Mouse (Mus musculus) heart, adult 2 months (tissue): ENCODE measurements around the gene Cul9. TPM values are rescaled to one million over a fixed set of nuclear protein-coding genes. Genes with fewer than 3 reads are reported as not detected.

Experiments used
- DNase-seq, 2 experiments: peaks; one replicate each; pipeline ENCODE4 v3.0.0; 2021
- H3K27ac ChIP-seq: fragments of 200-600 bp; 2 replicates; pipeline ENCODE4 v1.8.1; 2022
- H3K27me3 ChIP-seq: fragments of 200-500 bp; 2 replicates; pipeline ENCODE4 v1.6.1; 2012; ENCODE audit warnings: mild to moderate bottlenecking, low read length, inconsistent platforms, mixed read lengths; ENCODE audit not compliant: control insufficient read depth, insufficient read depth
- H3K36me3 ChIP-seq: fragments of 200-500 bp; 2 replicates; pipeline ENCODE4 v1.6.1; 2012; ENCODE audit warnings: low read length, inconsistent platforms; ENCODE audit not compliant: control insufficient read depth, insufficient read depth
- H3K4me1 ChIP-seq: fragments of 200-500 bp; 2 replicates; pipeline ENCODE4 v1.6.1; 2011; ENCODE audit warnings: low read length; ENCODE audit not compliant: control insufficient read depth, insufficient read depth
- H3K4me3 ChIP-seq: fragments of 200-600 bp; 2 replicates; pipeline ENCODE4 v1.8.1; 2022
- H3K79me2 ChIP-seq: fragments of 200-500 bp; replicated peaks from 2 replicates; pipeline ENCODE4 v1.6.1; 2012; ENCODE audit warnings: mild to moderate bottlenecking, inconsistent platforms, low read length, moderate library complexity, mixed read lengths; ENCODE audit not compliant: control insufficient read depth, insufficient read depth
- H3K9ac ChIP-seq: fragments of 200-500 bp; 2 replicates; pipeline ENCODE4 v1.6.1; 2012; ENCODE audit warnings: low read depth, mild to moderate bottlenecking, control low read depth, inconsistent platforms, low read length, mixed read lengths
- CTCF ChIP-seq: fragments of 200-600 bp; IDR thresholded peaks from 2 replicates; pipeline ENCODE4 v1.8.1; 2022; ENCODE audit warnings: antibody characterized with exemption, mild to moderate bottlenecking, moderate library complexity
- EP300 ChIP-seq: fragments of 200-500 bp; IDR thresholded peaks from 2 replicates; pipeline ENCODE4 v1.6.1; 2011; ENCODE audit warnings: low read depth, low read length, control low read depth; ENCODE audit not compliant: insufficient read depth
- POLR2A ChIP-seq: fragments of 200-500 bp; IDR thresholded peaks from 2 replicates; pipeline ENCODE4 v1.6.1; 2011; ENCODE audit warnings: mild to moderate bottlenecking, low read depth, low read length, control low read depth; ENCODE audit not compliant: insufficient read depth
- whole genome bisulfite sequencing: fragments of 180-500 bp; shearing (Covaris S2); methylation state at CpG from one replicate; pipeline ENCODE4 v1.1.7; 2018; 5-methylcytosine and 5-hydroxymethylcytosine counted together
- intact Hi-C: fragments of 180-260 bp; cut with DNase I; formaldehyde crosslinking; loops from one replicate; pipeline ENCODE4 v1.15.1; 2025
- microRNA-seq, 2 experiments: library from miRNA; unstranded; fragments of <30 nt; microRNA quantifications; one replicate each; pipeline ENCODE4 v1.2.0; 2021
- polyA plus RNA-seq: library from polyadenylated mRNA; depleted of rRNA; stranded (reverse); fragments of >200 nt; gene quantifications from 2 replicates; pipeline ENCODE4 v1.2.3, GENCODE M21; 2012; rRNA removed
- total RNA-seq, 2 experiments: library from RNA; stranded (reverse); gene quantifications; 2 replicates each; pipeline ENCODE4 v1.2.3; 2021

Cul9 gene
- total and polyA plus RNA-seq, 3 experiments = 20.1 to 21.9 (median 21.6) TPM

DNA sequence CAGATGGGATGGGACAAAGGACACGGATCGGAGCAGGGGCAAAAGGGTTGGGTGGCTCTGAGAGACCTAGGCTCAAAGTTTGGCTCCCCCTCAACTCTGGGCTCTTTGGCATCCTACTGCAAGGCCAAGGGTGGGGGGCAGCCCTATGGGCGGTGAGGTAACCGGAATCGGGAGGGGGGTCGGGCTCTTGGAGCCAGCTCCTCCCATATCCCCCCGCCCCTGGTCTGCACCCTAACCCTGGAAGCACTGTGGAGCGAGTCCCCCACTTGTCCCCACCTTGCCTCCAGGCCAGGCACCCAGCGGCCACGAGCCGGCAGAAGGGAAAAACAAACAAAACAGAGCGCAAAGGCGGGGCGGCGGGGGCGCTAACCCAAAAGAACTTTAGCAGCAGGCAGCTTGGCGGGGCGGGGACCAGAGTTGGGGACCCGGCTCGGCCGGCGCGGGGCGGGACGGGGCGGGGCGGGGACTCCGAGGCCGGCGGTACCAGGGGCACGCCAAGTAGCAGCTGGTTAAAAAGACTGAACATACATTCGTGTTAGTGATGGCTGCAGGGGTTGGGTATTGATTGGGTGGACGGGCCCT, 91.0 kb downstream of the Cul9 start:
- TF ChIP-seq POLR2A (no peak), CTCF (no peak), EP300 (no peak)
- H3K4me1 ChIP-seq = peaks cover 1% of the 10 kb centered on the region; the same call in 1 of the 2 replicates
- no peaks in the 10 kb centered on the region for H3K79me2 ChIP-seq
- no peak overlapping the region for H3K27ac ChIP-seq
- H3K36me3 ChIP-seq = no peaks in the 10 kb centered on the region
- H3K27me3 ChIP-seq = peaks cover 9% of the 10 kb centered on the region
- intact Hi-C loops = no loop called here
- H3K9ac ChIP-seq = peak overlapping the region; percentile 43
- WGBS = 3% methylated on average over 33 of the region's 33 CpGs
- H3K4me3 ChIP-seq = peak overlapping the region; percentile 32; the same call in 1 of the 2 replicates
- no peak for DNase-seq

DNA sequence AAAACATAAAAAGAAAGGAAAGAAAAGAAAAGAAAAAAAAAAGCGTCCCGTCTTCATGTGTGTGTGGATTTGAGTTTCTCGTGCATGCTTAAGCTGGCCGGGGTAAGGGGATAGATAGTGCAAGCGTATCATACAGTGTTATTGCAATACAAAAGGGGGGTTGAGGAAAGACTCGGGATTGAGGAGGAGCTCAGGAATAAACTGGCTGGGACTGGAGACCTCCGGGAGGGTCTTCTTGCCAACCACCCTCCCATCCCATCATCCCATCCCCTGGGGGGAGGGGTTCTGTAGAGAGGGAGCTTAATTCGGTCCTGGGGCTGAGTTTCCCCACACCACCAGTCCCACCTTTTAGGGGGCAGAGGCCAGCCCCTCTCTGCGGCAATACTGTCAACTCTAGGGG, 91.6 kb downstream of the Cul9 start:
- H3K4me1 ChIP-seq = peaks cover 1% of the 10 kb centered on the region; the same call in 1 of the 2 replicates
- H3K9ac ChIP-seq = no peak overlapping the region
- no peak overlapping the region for H3K4me3 ChIP-seq
- no peaks in the 10 kb centered on the region for H3K79me2 ChIP-seq
- no peak overlapping the region for H3K27ac ChIP-seq
- peaks cover 9% of the 10 kb centered on the region for H3K27me3 ChIP-seq
- no peaks in the 10 kb centered on the region for H3K36me3 ChIP-seq
- no peak for TF ChIP-seq CTCF
- TF ChIP-seq POLR2A = no peak
- no peak for TF ChIP-seq EP300
- no peak for DNase-seq
- 12% methylated on average over 9 of the region's 9 CpGs for WGBS
- intact Hi-C loops = no loop called here

- 10% methylated on average over 26 of the region's 26 CpGs for WGBS
- DNase-seq = no peak
- Histone ChIP-seq H3K4me3 (no peak overlapping the region), H3K27me3 (peaks cover 9% of the 10 kb centered on the region), H3K27ac (no peak overlapping the region), H3K9ac (no peak overlapping the region), H3K36me3 (no peaks in the 10 kb centered on the region), H3K79me2 (no peaks in the 10 kb centered on the region), H3K4me1 (peaks cover 1% of the 10 kb centered on the region; the same call in 1 of the 2 replicates)
- intact Hi-C loops = no loop called here
- TF ChIP-seq CTCF = peak; percentile 9; the same call in 1 of the 2 replicates
- TF ChIP-seq POLR2A = no peak
Measured at GRCm38 (mm10) chr17:46453970-46454411, 92.2 kb downstream of the Cul9 start.

DNA sequence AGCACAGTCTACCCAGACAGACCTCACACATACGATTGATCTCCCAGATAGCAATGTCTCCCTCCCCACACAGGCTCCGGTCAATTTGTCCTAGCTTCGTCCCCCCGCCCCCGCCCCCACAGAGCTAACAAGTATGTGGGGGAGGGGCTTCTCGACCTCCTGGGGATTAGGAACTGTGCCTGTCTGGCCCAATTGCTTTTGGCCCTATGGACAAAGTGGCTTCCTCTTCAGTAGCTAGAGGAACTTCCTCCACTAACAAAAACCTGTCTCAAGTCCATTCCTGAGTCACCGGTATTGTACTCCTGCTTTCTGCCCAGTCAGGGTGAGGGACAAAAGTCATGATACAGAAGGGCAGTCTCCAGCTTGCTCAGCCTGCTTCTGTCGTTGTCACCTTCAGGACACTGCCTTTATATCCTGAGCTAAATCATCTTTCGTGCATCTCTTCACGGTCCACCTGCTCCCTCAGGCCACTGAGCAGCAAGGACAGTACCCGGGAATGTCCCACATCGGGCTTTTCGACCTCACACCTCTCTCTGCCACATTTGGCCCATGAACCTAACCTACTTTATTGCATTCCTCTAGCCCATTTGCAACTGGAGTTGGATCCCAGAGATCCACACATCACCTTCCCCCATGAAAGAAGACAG, 92.8 kb downstream of the Cul9 start:
- Histone ChIP-seq H3K79me2 (no peaks in the 10 kb centered on the region), H3K36me3 (no peaks in the 10 kb centered on the region), H3K4me1 (peaks cover 1% of the 10 kb centered on the region; the same call in 1 of the 2 replicates), H3K4me3 (no peak overlapping the region), H3K27me3 (peaks cover 9% of the 10 kb centered on the region), H3K27ac (no peak overlapping the region), H3K9ac (no peak overlapping the region)
- WGBS = 29% methylated on average over 13 of the region's 13 CpGs
- intact Hi-C loops = no loop called here
- TF ChIP-seq POLR2A (no peak), CTCF (no peak), EP300 (no peak)
- no peak for DNase-seq

- no peak overlapping the region for H3K27ac ChIP-seq
- 43% methylated on average over 5 of the region's 5 CpGs for WGBS
- H3K27me3 ChIP-seq = peaks cover 9% of the 10 kb centered on the region
- no peaks in the 10 kb centered on the region for H3K36me3 ChIP-seq
- no peaks in the 10 kb centered on the region for H3K79me2 ChIP-seq
- H3K9ac ChIP-seq = no peak overlapping the region
- intact Hi-C loops = no loop called here
- peaks cover 1% of the 10 kb centered on the region; the same call in 1 of the 2 replicates for H3K4me1 ChIP-seq
- no peak overlapping the region for H3K4me3 ChIP-seq
- no peak for DNase-seq
- TF ChIP-seq EP300 (no peak), CTCF (no peak), POLR2A (no peak)
Measured at GRCm38 (mm10) chr17:46452683-46453082, 93.5 kb downstream of the Cul9 start.

Small RNA genes within 50 kb of the gene (microRNA-seq; reads per million reads assigned to microRNA genes)
- 1.1 to 1.5 reads per million in 2 experiments for gene Mir6976

Other genes with a start within 250 kb of the Cul9 start
- gene Dlk2, start 249.0 kb downstream of the Cul9 start, total RNA-seq = under 1 TPM; 0.23 to 0.39 TPM
- 0.35 and 0.74 TPM in 2 replicates for gene Dlk2, start 249.0 kb downstream of the Cul9 start, polyA plus RNA-seq
- 1 to 10 TPM; 3.9 to 4.0 TPM for gene Abcc10, start 218.0 kb downstream of the Cul9 start, total RNA-seq
- 9.1 and 13.4 TPM in 2 replicates for gene Abcc10, start 218.0 kb downstream of the Cul9 start, polyA plus RNA-seq
- 10 to 100 TPM; 14.9 to 15.6 TPM for gene Zfp318, start 162.7 kb downstream of the Cul9 start, total RNA-seq
- gene Zfp318, start 162.7 kb downstream of the Cul9 start, polyA plus RNA-seq = 7.1 and 11.8 TPM in 2 replicates
- under 1 TPM; 0.76 to 0.82 TPM for gene Crip3, start 117.5 kb downstream of the Cul9 start, total RNA-seq
- gene Crip3, start 117.5 kb downstream of the Cul9 start, polyA plus RNA-seq = 3.5 and 3.8 TPM in 2 replicates
- gene Slc22a7, start 107.9 kb downstream of the Cul9 start, total RNA-seq = not detected
- 0.38 TPM in 1 of 2 replicates, not detected in the other for gene Slc22a7, start 107.9 kb downstream of the Cul9 start, polyA plus RNA-seq
- under 1 TPM; 0.16 to 0.23 TPM for gene Ttbk1, start 58.7 kb downstream of the Cul9 start, total RNA-seq
- 0.21 and 0.23 TPM in 2 replicates for gene Ttbk1, start 58.7 kb downstream of the Cul9 start, polyA plus RNA-seq
- gene Dnph1, start 49.7 kb downstream of the Cul9 start, total RNA-seq = 1 to 10 TPM; 1.8 to 1.9 TPM
- gene Dnph1, start 49.7 kb downstream of the Cul9 start, polyA plus RNA-seq = 0.80 and 0.97 TPM in 2 replicates
- 100 to 1,000 TPM in 1 of 2 experiments, 10 to 100 TPM in 1; 91.5 to 106 TPM for gene Srf, start 9.8 kb upstream of the Cul9 start, total RNA-seq
- gene Srf, start 9.8 kb upstream of the Cul9 start, polyA plus RNA-seq = 223 and 227 TPM in 2 replicates
- gene Ptk7, start 83.1 kb upstream of the Cul9 start, total RNA-seq = 1 to 10 TPM; 2.6 TPM
- 2.8 and 3.1 TPM in 2 replicates for gene Ptk7, start 83.1 kb upstream of the Cul9 start, polyA plus RNA-seq
- 10 to 100 TPM; 23.5 to 25.7 TPM for gene Klc4, start 99.6 kb upstream of the Cul9 start, total RNA-seq
- gene Klc4, start 99.6 kb upstream of the Cul9 start, polyA plus RNA-seq = 20.9 and 22.3 TPM in 2 replicates
- gene Mrpl2, start 99.8 kb upstream of the Cul9 start, total RNA-seq = 100 to 1,000 TPM; 112 to 132 TPM
- 71.5 and 87.8 TPM in 2 replicates for gene Mrpl2, start 99.8 kb upstream of the Cul9 start, polyA plus RNA-seq
- gene Cul7, start 103.9 kb upstream of the Cul9 start, total RNA-seq = 10 to 100 TPM; 16.8 to 18.4 TPM
- 23.4 and 24.7 TPM in 2 replicates for gene Cul7, start 103.9 kb upstream of the Cul9 start, polyA plus RNA-seq
- gene Rrp36, start 128.0 kb upstream of the Cul9 start, total RNA-seq = 10 to 100 TPM; 10.7 to 11.3 TPM
- 19.4 and 24.3 TPM in 2 replicates for gene Rrp36, start 128.0 kb upstream of the Cul9 start, polyA plus RNA-seq
- gene Mea1, start 132.4 kb upstream of the Cul9 start, total RNA-seq = 10 to 100 TPM; 45.4 to 50.3 TPM
- gene Mea1, start 132.4 kb upstream of the Cul9 start, polyA plus RNA-seq = 35.3 and 37.8 TPM in 2 replicates
- gene Klhdc3, start 134.5 kb upstream of the Cul9 start, total RNA-seq = 10 to 100 TPM; 57.3 to 68.9 TPM
- 91.8 and 105 TPM in 2 replicates for gene Klhdc3, start 134.5 kb upstream of the Cul9 start, polyA plus RNA-seq
- gene Ppp2r5d, start 158.7 kb upstream of the Cul9 start, total RNA-seq = 10 to 100 TPM; 28.1 to 32.0 TPM
- gene Ppp2r5d, start 158.7 kb upstream of the Cul9 start, polyA plus RNA-seq = 30.8 and 40.6 TPM in 2 replicates
- gene Pex6, start 165.1 kb upstream of the Cul9 start, total RNA-seq = 10 to 100 TPM; 33.4 to 36.5 TPM
- 33.7 and 34.1 TPM in 2 replicates for gene Pex6, start 165.1 kb upstream of the Cul9 start, polyA plus RNA-seq
- 1 to 10 TPM; 2.8 to 4.4 TPM for gene Gnmt, start 182.8 kb upstream of the Cul9 start, total RNA-seq
- gene Gnmt, start 182.8 kb upstream of the Cul9 start, polyA plus RNA-seq = 3.3 and 5.1 TPM in 2 replicates
- 10 to 100 TPM; 19.8 to 21.5 TPM for gene Cnpy3, start 205.8 kb upstream of the Cul9 start, total RNA-seq
- gene Cnpy3, start 205.8 kb upstream of the Cul9 start, polyA plus RNA-seq = 19.7 and 20.7 TPM in 2 replicates
- gene Ptcra, start 217.3 kb upstream of the Cul9 start, total RNA-seq = not detected
- 0.08 and 0.12 TPM in 2 replicates for gene Ptcra, start 217.3 kb upstream of the Cul9 start, polyA plus RNA-seq
- gene 2310039H08Rik, start 226.2 kb upstream of the Cul9 start, total RNA-seq = 10 to 100 TPM; 22.6 to 30.4 TPM
- gene 2310039H08Rik, start 226.2 kb upstream of the Cul9 start, polyA plus RNA-seq = 43.6 and 45.4 TPM in 2 replicates
- 10 to 100 TPM; 54.0 TPM for gene Rpl7l1, start 236.3 kb upstream of the Cul9 start, total RNA-seq
- gene Rpl7l1, start 236.3 kb upstream of the Cul9 start, polyA plus RNA-seq = 19.4 and 41.8 TPM in 2 replicates